Mouse (Mus musculus): ENCODE data around the gene Rhbdl1.
A peak's percentile ranks its signal among the peaks of the same experiment; 100 is the strongest.
"Not testable (repeated sequence)": the region's sequence is repeated elsewhere in the genome, so short reads cannot be mapped to it uniquely, and the experiment has no call there.

The Rhbdl1 gene

DNA sequence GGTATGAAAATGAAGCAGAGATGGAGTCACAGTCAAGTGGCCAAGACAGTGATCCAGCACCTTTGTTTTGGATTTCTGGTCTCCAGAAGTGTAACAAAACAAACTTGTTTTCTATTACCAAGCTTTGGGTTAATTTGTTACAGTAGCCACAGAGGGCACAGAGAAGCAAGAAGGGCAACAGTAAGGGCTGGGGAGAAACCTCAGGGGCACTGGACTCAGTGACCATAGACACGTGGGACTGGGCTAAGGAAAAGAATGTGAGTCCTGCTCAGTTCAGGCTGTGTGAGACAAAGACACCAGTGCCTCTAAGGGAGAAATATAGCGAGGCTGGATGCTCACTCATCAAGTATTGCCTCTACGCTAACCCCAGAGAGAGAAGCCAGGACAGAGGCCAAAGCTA is 35.6 kb upstream of the Rhbdl1 start:
- no peak for DNase-seq (ENCODE audit: low read depth, low spot score)

GRCm38 (mm10) chr17:25871566-25871965 is 34.5 kb upstream of the Rhbdl1 start:
- DNase-seq (ENCODE audit: low read depth, low spot score), result not testable (repeated sequence)

- no peak for DNase-seq (ENCODE audit: low read depth, low spot score)
Observed at GRCm38 (mm10) chr17:25869954-25870353, 32.9 kb upstream of the Rhbdl1 start.

DNA sequence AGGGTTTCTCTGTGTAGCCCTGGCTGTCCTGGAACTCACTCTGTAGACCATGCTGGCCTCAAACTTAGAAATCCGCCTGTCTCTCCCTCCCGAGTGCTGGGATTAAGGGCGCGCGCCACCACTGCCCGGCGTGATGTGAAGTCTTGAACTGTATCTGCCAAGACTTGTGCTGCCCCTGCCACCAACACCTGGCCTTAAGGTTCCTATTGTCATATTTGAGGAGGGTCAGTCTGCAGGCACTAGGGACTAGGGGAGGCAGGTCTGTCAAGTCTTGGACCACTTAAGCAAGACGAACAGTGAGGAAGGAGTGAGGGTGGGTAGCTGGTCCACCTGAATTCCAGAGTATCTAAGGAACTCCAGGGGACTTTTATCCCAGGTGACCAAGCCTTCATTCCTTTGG is 32.4 kb upstream of the Rhbdl1 start:
- no peak for DNase-seq (ENCODE audit: low read depth, low spot score)

DNA sequence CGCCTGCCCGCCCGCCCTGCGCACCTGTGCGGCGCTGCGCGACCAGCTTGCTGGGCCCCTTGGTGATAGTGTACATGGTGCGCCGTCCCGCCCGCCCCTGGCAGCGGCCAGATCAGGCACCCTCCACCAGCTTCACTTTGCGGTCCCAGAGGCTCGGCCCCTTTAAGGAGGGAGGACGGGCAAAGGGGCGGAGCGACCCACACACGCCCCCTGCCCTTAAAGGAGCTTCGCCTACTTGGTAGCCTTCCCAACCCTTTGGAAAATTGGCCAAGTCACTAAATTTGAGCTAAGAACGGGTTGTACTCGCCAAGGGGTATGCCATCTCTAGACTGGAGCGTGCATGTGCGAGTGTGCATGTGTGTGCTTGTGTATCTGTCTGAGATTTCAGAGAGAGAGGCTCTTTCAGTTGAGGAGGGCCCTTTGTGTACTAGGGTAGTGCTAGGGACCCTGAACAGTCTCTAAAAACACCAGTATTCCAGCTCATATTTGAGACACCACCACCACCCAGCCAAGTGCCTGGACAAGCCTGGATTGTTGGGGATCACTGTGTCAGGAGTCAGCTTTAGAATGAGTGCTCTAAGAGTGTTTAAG is 31.6 kb upstream of the Rhbdl1 start, which contains the start of gene Mcrip2:
TSS of gene Mcrip2 (minus strand) at position 164 of the 591 bp plus-strand sequence.
- peak; percentile 64 for DNase-seq (ENCODE audit: low read depth, low spot score)

GRCm38 (mm10) chr17:25867836-25868600 is 30.9 kb upstream of the Rhbdl1 start:
- no peak for DNase-seq (ENCODE audit: low read depth, low spot score)

- no peak for DNase-seq (ENCODE audit: low read depth, low spot score)
Observed at GRCm38 (mm10) chr17:25867509-25867835, 30.4 kb upstream of the Rhbdl1 start.

DNA sequence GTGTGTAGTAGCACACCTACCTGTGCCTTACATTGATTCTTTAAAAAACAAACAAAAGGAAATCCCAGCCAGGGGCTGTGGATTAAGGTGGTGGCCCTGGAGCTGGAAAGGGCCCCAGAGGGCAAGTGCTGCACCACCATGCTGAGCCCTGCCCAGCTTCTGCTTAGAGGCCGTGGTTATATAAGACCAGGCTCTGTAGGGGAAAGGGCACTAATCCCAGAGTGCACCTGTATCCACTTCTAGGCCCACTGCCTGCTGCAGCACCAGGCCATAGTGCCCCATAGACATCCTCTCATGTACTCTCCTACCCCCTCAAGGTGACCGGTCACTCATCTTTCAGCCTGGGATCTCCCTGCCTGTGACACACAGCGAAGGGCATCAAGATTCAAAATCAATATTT is 29.1 kb upstream of the Rhbdl1 start:
- no peak for DNase-seq (ENCODE audit: low read depth, low spot score)

DNA sequence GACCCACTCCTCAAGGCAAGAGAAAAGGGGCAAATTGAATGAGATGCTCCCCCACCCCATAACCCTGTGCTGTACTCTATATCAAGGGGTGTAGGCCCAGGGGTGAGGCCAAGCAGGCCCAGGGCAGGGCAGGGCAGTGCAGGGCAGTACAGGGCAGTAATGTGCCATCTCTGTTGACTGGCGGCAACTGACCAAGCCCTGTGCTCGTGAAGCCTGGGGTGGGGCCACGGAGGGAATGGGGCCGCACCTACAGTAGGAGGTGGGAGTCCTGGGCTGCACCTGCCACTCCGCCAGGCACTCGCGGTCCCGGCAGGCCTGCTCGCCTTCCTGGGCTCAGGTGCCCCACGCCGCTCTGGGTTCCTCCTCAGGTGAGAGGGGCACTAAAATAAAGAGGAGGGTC is 28.2 kb upstream of the Rhbdl1 start:
- no peak for DNase-seq (ENCODE audit: low read depth, low spot score)

DNA sequence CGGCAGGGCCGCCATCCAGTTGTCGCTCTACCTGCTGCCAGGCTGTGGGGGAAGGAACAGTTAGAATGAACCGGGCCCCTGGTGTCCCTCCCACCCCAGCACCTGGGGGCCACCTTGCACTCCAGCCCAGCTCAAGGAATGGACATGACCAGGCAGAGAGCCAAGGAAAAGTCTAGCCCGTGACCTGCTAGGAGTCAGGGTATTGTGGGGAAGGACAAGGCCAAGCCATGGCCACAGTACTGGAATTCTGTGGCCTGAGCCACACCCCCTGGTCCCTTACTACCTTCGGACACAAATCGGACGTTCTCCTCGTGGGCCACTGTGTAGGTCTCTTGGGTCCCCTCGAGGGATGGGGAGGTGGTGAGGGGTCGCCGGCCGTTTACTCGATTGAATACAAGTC is 27.2 kb upstream of the Rhbdl1 start:
- no peak for DNase-seq (ENCODE audit: low read depth, low spot score)

- no peak for DNase-seq (ENCODE audit: low read depth, low spot score)
Observed at GRCm38 (mm10) chr17:25863681-25864080, 26.6 kb upstream of the Rhbdl1 start.

DNA sequence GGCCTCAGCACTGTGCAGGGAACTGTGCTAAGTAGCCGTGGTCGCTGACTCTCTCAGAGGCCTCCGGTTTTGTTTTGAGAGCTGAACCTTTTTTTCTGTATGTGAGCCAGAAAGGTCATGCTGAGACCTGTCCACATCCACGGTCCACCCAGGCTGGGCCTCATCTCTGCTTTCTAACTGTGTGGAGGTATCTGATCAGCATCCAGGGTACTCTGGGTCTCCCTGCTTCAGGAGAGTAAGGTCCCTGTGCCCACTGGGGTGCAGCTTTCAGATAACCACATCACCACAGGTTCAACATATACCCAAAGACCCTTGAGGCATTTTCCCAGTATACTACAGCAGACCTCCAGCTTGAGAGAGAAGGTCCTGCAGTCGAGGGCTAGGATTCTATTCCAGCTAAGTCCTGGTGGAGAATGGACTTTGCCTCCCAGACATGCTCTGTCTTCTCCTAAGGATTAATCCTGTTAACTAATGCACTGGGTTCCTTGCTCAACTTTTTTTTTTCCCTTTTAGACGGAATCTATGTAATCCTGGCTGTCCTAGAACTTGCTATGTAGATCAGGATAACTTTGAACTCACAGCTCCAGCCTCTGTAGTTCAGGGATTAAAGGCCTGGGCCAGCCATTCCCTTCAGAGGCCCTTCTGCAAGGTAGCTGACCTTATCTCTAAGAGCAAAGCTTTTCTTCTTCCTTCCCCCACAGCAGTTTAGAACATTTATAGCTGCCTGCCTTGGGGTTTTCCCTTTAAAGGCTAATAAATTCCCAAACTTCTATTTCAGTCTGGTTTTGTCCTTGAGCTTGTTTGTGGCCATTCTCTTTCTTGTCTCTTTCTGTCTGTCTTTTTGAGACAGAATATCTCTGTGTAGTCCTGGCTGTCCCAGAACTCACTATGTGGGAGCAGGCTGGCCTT is 24.9 kb upstream of the Rhbdl1 start:
- DNase-seq (ENCODE audit: low read depth, low spot score), result no peak

- peak; percentile 96 for DNase-seq (ENCODE audit: low read depth, low spot score)
Observed at GRCm38 (mm10) chr17:25860832-25861703, 24.0 kb upstream of the Rhbdl1 start, which contains the start of gene Wdr90. Gene Wdr90, minus strand, starts transcription at chr17:25861501.

- no peak for DNase-seq (ENCODE audit: low read depth, low spot score)
Observed at GRCm38 (mm10) chr17:25860229-25860628, 23.1 kb upstream of the Rhbdl1 start.

GRCm38 (mm10) chr17:25844396-25844901 is 7.4 kb upstream of the Rhbdl1 start, which contains the start of gene Rhot2:
Gene Rhot2, minus strand, starts transcription at chr17:25844851.
- peak; percentile 92 for DNase-seq (ENCODE audit: low read depth, low spot score)

DNA sequence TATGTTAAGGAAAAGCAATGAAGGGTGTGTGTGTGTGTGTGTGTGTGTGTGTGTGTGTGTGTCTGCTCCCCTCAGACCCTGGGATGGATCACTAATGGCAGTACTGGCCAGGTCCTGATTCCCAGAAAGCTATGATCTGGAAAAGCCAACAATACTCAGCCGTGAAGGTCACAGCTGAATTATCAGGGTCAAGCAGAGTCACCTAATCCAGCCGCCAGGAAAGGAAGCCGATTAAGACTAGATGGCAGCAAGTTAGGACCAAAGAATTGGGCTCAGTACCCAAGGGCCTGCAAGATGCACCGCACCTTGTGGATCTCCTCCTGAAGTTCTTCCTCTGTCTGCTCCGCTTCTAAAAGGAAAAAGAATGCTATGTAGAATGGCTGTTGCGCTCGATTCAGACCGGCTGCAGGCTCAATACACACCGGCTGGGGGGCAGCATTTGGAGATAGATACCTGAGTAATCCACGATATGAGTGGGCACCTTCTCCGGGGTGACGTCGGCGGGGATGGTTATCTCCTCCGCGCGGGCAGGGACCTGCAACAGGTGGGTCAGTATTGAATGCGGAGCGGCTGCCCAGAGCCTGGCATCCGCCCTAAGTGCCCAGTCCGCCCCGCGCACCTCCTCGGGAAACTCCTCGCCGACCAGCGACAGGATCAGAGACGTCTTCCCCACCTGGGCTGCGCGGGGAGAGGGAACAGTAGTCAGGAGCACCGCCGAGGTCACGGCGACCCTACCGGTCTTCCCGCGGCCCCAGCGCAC is 6.7 kb upstream of the Rhbdl1 start:
- DNase-seq (ENCODE audit: low read depth, low spot score), result no peak

- no peak for DNase-seq (ENCODE audit: low read depth, low spot score)
Observed at GRCm38 (mm10) chr17:25843122-25843521, 6.0 kb upstream of the Rhbdl1 start.

- no peak for DNase-seq (ENCODE audit: low read depth, low spot score)
Observed at GRCm38 (mm10) chr17:25842509-25842908, 5.4 kb upstream of the Rhbdl1 start.

GRCm38 (mm10) chr17:25841117-25841880 is 4.2 kb upstream of the Rhbdl1 start, which contains the start of gene Gm20683:
Gene Gm20683, minus strand, starts transcription at chr17:25841763.
- no peak for DNase-seq (ENCODE audit: low read depth, low spot score)

Measured in telencephalon, adult 2 months (tissue).